Mouse (Mus musculus) liver, adult (tissue): ENCODE data around the gene Dync1li1.
A peak's percentile ranks its signal among the peaks of the same experiment; 100 is the strongest.

Experiments
- GATA4 ChIP-seq: IDR thresholded peaks from 2 replicates; pipeline ENCODE4 v1.6.1; 2014; ENCODE audit warnings: mild to moderate bottlenecking, low read length; ENCODE audit not compliant: insufficient replicate concordance

Dync1li1 gene

GRCm38 (mm10) chr9:114699882-114700665, 11.5 kb downstream of the Dync1li1 start:
- no peak for TF ChIP-seq GATA4

- no peak for TF ChIP-seq GATA4
Observed at GRCm38 (mm10) chr9:114701031-114701430, 12.4 kb downstream of the Dync1li1 start.

GRCm38 (mm10) chr9:114701921-114702320, 13.3 kb downstream of the Dync1li1 start:
- no peak for TF ChIP-seq GATA4

- no peak for TF ChIP-seq GATA4
Observed at GRCm38 (mm10) chr9:114707805-114708204, 19.2 kb downstream of the Dync1li1 start.

GRCm38 (mm10) chr9:114710345-114710744, 21.8 kb downstream of the Dync1li1 start:
- no peak for TF ChIP-seq GATA4

GRCm38 (mm10) chr9:114713481-114713880, 24.9 kb downstream of the Dync1li1 start:
- no peak for TF ChIP-seq GATA4

- no peak for TF ChIP-seq GATA4
Observed at GRCm38 (mm10) chr9:114716677-114717331, 28.2 kb downstream of the Dync1li1 start.

- TF ChIP-seq GATA4 = no peak
Observed at GRCm38 (mm10) chr9:114727315-114727714, 38.7 kb downstream of the Dync1li1 start.

GRCm38 (mm10) chr9:114729911-114730805, 41.6 kb downstream of the Dync1li1 start:
- no peak for TF ChIP-seq GATA4

GRCm38 (mm10) chr9:114731011-114731755, 42.6 kb downstream of the Dync1li1 start, which contains the start of gene Cmtm6:
Gene Cmtm6, plus strand, starts transcription at chr9:114731116.
- no peak; the same call in 1 of the 2 replicates for TF ChIP-seq GATA4

- no peak for TF ChIP-seq GATA4
Observed at GRCm38 (mm10) chr9:114731871-114732682, 43.5 kb downstream of the Dync1li1 start.

GRCm38 (mm10) chr9:114733238-114733637, 44.6 kb downstream of the Dync1li1 start:
- TF ChIP-seq GATA4 = no peak

GRCm38 (mm10) chr9:114736442-114736841, 47.9 kb downstream of the Dync1li1 start:
- TF ChIP-seq GATA4 = peak; percentile 44; the same call in 1 of the 2 replicates

GRCm38 (mm10) chr9:114740336-114740735, 51.7 kb downstream of the Dync1li1 start:
- TF ChIP-seq GATA4 = no peak
